Mouse (Mus musculus) ovary, postnatal 14 days (tissue): ENCODE measurements at regions not wholly inside any gene's neighbourhood (a gene's known extent, or its start where the extent isn't known, plus 50 kb on each side); places are given as distances from the start of the nearest gene placed in this dataset.

ENCODE experiments used
- DNase-seq: peaks from one replicate; pipeline ENCODE4 v3.0.0; 2022; ENCODE audit warnings: low spot score

GRCm38 (mm10) chr3:104295015-104295719 lies 75.0 kb upstream of the Magi3 start:
- no peak for DNase-seq

- no peak for DNase-seq
Observed at GRCm38 (mm10) chr3:104293869-104294268, 73.7 kb upstream of the Magi3 start.

GRCm38 (mm10) chr3:104288970-104289680 lies 69.0 kb upstream of the Magi3 start:
- no peak for DNase-seq

GRCm38 (mm10) chr3:104287900-104288299 lies 67.7 kb upstream of the Magi3 start:
- DNase-seq: no peak

- DNase-seq: no peak
Observed at GRCm38 (mm10) chr3:104284961-104285360, 64.8 kb upstream of the Magi3 start.

GRCm38 (mm10) chr3:104283855-104284254 lies 63.7 kb upstream of the Magi3 start:
- DNase-seq: no peak

GRCm38 (mm10) chr3:104279505-104279904 lies 59.3 kb upstream of the Magi3 start:
- DNase-seq: no peak

GRCm38 (mm10) chr3:104274718-104275302 lies 54.6 kb upstream of the Magi3 start:
- DNase-seq: no peak

- no peak for DNase-seq
Observed at GRCm38 (mm10) chr3:104274084-104274483, 53.9 kb upstream of the Magi3 start.
